Mouse (Mus musculus) cortical plate, adult 2 months (tissue): ENCODE data around the gene Slc30a3. TPM values are rescaled to one million over a fixed set of nuclear protein-coding genes. Genes with fewer than 3 reads are reported as not detected.

Source experiments
- H3K27ac ChIP-seq: fragments of 200-500 bp; 2 replicates; pipeline ENCODE4 v1.5.1; 2012; ENCODE audit warnings: low read length, control low read depth, inconsistent platforms; ENCODE audit not compliant: insufficient read depth
- H3K4me1 ChIP-seq: fragments of 200-500 bp; 2 replicates; pipeline ENCODE4 v1.6.1; 2011; ENCODE audit warnings: low read length; ENCODE audit not compliant: control insufficient read depth, insufficient read depth
- H3K4me3 ChIP-seq: fragments of 200-500 bp; 2 replicates; pipeline ENCODE4 v1.5.1; 2011; ENCODE audit warnings: mild to moderate bottlenecking, low read length, control low read depth; ENCODE audit not compliant: insufficient read depth
- CTCF ChIP-seq: fragments of 200-500 bp; IDR thresholded peaks from 2 replicates; pipeline ENCODE4 v1.5.1; 2011; ENCODE audit warnings: mild to moderate bottlenecking, control low read depth, low read length; ENCODE audit not compliant: insufficient read depth; ENCODE audit errors: extremely low read depth
- POLR2A ChIP-seq: fragments of 200-500 bp; IDR thresholded peaks from 2 replicates; pipeline ENCODE4 v1.6.1; 2011; ENCODE audit warnings: mild to moderate bottlenecking, low read length, control low read depth; ENCODE audit not compliant: insufficient read depth; ENCODE audit errors: extremely low read depth
- polyA plus RNA-seq: library from polyadenylated mRNA; depleted of rRNA; stranded (reverse); fragments of >200 nt; gene quantifications from 2 replicates; pipeline ENCODE4 v1.2.3, GENCODE M21; 2012

Slc30a3 gene
- polyA plus RNA-seq, 1 experiment: 189 TPM

- Histone ChIP-seq H3K27ac (no peak overlapping the region), H3K4me1 (no peaks in the 10 kb centered on the region), H3K4me3 (peak overlapping the region; percentile 52)
- TF ChIP-seq POLR2A: no peak
- no peak for TF ChIP-seq CTCF
Observed at GRCm38 (mm10) chr5:31094100-31094798, 13.8 kb downstream of the Slc30a3 start.

- Histone ChIP-seq H3K27ac (peak overlapping the region; percentile 87), H3K4me1 (no peaks in the 10 kb centered on the region), H3K4me3 (peak overlapping the region; percentile 52)
- TF ChIP-seq CTCF (no peak), POLR2A (0 out of 2 replicates have a peak, but pooled peaks have one; percentile 39)
Observed at GRCm38 (mm10) chr5:31093151-31094041, 14.6 kb downstream of the Slc30a3 start.

DNA sequence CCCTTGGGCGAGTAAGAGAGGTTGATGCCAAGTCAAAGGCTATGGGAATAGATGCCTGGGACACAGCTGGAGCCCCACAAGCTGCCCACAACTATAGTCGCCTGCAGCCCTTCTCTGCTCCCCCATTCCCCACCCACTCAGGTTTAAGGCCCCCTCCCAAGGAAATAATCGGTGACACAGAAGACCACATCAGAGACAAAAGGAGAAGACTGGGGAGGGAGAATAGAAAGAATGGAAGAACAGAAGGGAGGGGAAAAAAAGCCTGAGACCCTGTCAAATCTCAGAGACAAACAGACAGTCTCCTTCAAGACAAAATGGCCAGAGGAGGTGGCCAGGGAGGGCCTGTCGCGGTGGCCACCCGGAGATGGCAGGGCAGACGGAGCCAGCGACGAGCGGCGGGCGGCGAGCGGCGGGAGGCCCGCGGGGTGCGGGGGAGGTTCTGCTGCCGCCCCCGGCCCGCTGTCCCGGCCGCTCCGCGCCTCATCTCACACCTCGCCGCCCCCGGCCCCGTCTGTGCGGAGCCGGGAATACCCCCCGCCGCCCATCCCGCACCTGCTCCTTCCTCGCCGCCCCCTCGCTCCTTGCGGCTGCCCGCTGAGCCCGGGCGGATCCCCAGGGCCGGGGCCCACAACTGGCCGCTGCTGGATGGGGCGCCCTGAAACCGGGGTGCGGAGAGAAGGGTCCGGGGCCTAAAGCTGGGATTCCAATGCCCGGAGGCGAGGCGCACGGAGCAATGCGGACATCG, 15.6 kb downstream of the Slc30a3 start:
- H3K27ac ChIP-seq: peak overlapping the region; percentile 87
- no peaks in the 10 kb centered on the region for H3K4me1 ChIP-seq
- TF ChIP-seq POLR2A: no peak
- TF ChIP-seq CTCF: no peak
- peak overlapping the region; percentile 52 for H3K4me3 ChIP-seq

DNA sequence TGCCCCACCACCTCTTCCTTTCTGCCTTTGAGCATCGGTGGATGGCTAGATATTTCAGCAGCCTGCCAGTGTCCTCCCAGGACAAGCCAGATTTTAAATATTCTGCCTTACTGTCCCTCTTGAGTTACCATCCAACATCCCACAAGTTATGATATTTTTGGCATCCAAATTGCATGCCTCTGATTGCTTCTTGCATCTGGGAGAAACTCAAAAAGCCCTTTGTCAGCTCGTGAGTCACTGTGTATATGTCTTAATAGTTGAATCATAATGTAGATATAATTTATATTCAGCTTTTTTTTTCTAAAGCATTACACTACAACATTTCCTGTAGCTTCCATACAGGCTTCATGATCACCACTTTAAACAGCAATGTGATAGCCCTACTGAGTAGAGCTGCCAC, 20.9 kb downstream of the Slc30a3 start:
- H3K27ac ChIP-seq: no peak overlapping the region
- TF ChIP-seq CTCF (no peak), POLR2A (no peak)
- H3K4me1 ChIP-seq: no peaks in the 10 kb centered on the region; the same call in none of the 2 replicates
- H3K4me3 ChIP-seq: no peak overlapping the region

DNA sequence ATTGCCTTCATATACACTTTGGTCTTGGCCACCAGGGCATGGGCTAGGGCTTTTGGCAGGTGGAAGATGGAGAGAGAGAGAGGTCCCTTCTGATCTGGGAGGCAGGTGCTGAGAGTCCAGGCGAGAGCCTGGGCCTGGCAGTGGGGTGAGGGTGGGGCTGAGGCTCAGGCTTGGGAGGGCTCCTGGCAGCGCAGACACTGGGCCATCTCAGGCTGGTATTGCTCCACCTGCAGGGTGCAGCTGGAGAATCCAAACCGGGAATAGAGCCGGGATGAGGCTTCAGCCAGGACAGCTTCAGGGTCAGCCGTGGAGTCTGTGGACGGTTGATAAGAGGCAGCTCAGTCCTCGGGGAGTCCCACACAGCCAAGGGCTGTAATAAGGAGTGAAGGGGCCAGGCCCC, 21.4 kb downstream of the Slc30a3 start:
- TF ChIP-seq POLR2A (no peak), CTCF (no peak)
- no peaks in the 10 kb centered on the region; the same call in none of the 2 replicates for H3K4me1 ChIP-seq
- H3K27ac ChIP-seq: no peak overlapping the region
- H3K4me3 ChIP-seq: no peak overlapping the region

GRCm38 (mm10) chr5:31083949-31084348, 24.1 kb downstream of the Slc30a3 start:
- Histone ChIP-seq H3K4me1 (peaks cover 4% of the 10 kb centered on the region), H3K4me3 (no peak overlapping the region), H3K27ac (no peak overlapping the region)
- TF ChIP-seq POLR2A (no peak), CTCF (no peak)

DNA sequence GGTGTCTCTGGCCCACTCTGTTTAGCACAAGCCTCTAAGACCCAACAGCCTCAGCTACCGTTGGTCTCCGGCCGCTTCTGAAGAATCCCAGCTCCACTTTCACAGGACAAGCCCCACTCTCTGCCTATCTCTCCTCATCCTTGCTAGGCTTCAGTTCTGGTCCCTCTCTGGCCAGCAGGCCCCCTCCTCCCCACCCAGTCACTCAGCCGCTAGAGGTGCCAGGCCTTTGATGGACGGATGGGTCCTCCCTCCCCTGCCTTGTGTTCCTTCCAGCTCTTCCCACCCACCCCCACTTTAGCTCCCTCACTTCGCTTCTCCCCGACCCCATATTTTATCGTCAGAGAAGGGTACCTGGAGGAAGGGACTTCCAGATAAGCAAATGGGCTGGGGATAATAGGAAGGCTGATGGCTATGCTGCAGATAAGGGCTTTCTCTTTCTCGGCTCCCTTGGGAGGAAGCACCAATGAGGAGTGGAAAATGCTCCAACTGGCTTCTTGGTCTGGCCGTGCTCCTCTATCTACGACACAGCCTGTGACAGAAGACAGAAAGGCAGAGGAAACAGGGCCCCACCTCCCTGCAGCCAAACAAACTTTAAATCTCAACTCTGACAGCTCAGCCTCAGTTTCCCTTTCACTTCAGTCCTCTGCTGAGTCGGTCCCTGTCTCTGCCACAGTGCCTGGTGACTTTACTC, 25.0 kb downstream of the Slc30a3 start:
- H3K27ac ChIP-seq: no peak overlapping the region
- no peak for TF ChIP-seq POLR2A
- TF ChIP-seq CTCF: no peak
- H3K4me3 ChIP-seq: no peak overlapping the region
- H3K4me1 ChIP-seq: peaks cover 4% of the 10 kb centered on the region

DNA sequence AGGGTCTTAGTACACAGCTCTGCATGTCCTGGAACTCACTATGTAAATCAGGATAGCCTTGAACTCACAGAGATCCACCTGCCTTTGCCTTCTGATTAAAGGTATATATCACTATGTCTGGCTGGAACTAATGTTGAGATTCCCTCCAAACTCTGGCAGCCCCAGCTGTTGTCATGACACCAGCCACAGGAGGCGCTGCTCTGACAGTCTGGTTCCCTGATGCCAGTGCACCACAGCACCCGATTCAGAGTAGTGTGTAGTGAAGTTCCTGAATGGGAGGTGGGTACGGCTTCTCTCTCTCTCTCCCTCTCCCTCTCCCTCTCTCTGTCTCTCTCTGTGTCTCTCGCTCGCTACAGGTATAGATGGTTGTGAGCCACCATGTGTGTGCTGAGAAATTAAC, 25.7 kb downstream of the Slc30a3 start:
- Histone ChIP-seq H3K4me3 (no peak overlapping the region), H3K4me1 (peaks cover 4% of the 10 kb centered on the region), H3K27ac (no peak overlapping the region)
- TF ChIP-seq CTCF: peak; percentile 73
- TF ChIP-seq POLR2A: no peak

DNA sequence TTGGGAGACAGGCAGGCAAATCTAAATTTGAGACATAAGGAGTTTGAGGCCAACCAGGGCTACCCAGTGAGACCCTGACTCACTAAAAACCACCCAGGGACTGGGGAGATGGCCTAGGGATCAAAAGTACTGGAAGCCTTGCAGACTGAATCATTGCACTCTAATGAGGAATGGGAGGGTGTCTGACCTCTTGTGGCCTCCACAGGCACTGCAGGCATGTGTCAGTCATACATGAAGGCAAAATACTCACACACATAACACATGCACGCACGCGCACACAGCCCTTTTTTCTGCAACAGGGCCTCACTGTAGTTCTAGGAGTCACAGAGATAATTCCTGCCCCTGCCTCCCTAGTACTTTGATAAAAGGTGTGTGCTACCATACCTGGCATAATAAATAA, 26.7 kb downstream of the Slc30a3 start:
- no peak overlapping the region for H3K27ac ChIP-seq
- H3K4me3 ChIP-seq: no peak overlapping the region
- peak; percentile 57 for TF ChIP-seq CTCF
- no peak for TF ChIP-seq POLR2A
- peaks cover 4% of the 10 kb centered on the region for H3K4me1 ChIP-seq
